Mouse (Mus musculus) gastrocnemius, postnatal 14 days (tissue): ENCODE results near the gene Egfl6. TPM values are rescaled to one million over a fixed set of nuclear protein-coding genes. Genes with fewer than 3 reads are reported as not detected.

ENCODE experiments used
- total RNA-seq, 2 experiments: library from RNA; stranded (reverse); gene quantifications; 2 replicates each; pipeline ENCODE4 v1.2.3; 2021

Gene Egfl6
- total RNA-seq, 2 experiments from 2014 or later = 4.9 to 5.7 TPM

Other genes starting within 250 kb of the Egfl6 start
- 10 to 100 TPM; 17.6 to 18.1 TPM for gene Trappc2, start 145.1 kb downstream of the Egfl6 start, total RNA-seq
- gene Ofd1, start 145.0 kb downstream of the Egfl6 start, total RNA-seq = 1 to 10 TPM; 4.7 to 6.0 TPM
- 10 to 100 TPM; 17.4 to 22.2 TPM for gene Rab9, start 105.9 kb downstream of the Egfl6 start, total RNA-seq
- gene Tceanc, start 67.2 kb downstream of the Egfl6 start, total RNA-seq = 1 to 10 TPM; 3.3 to 4.3 TPM